Mouse (Mus musculus) forebrain, embryonic 15.5 days (tissue): Measurements from ENCODE around the gene Gm49320. TPM values are rescaled to one million over a fixed set of nuclear protein-coding genes. Genes with fewer than 3 reads are reported as not detected.
"Not testable (repeated sequence)": the region's sequence is repeated elsewhere in the genome, so short reads cannot be mapped to it uniquely, and the experiment has no call there.

Experiments
- ATAC-seq: fragments of 200-750 bp; cut with Nextera tagmentation; replicated peaks from 2 replicates; pipeline ENCODE4 v1.8.0; 2017; ENCODE audit warnings: mild to moderate bottlenecking, moderate TSS enrichment, moderate library complexity
- H3K27ac ChIP-seq: fragments of 300-500 bp; sonication (generic); replicated peaks from 2 replicates; pipeline ENCODE4 v1.5.1; 2015; ENCODE audit warnings: mild to moderate bottlenecking, inconsistent platforms
- H3K27me3 ChIP-seq: fragments of 300-500 bp; sonication (generic); 2 replicates; pipeline ENCODE4 v1.6.1; 2015; ENCODE audit warnings: inconsistent platforms
- H3K36me3 ChIP-seq: fragments of 300-500 bp; sonication (generic); 2 replicates; pipeline ENCODE4 v1.6.1; 2015; ENCODE audit warnings: mild to moderate bottlenecking, inconsistent platforms
- H3K4me1 ChIP-seq: fragments of 300-500 bp; sonication (generic); 2 replicates; pipeline ENCODE4 v1.6.1; 2015; ENCODE audit warnings: inconsistent platforms
- H3K4me2 ChIP-seq: fragments of 300-500 bp; sonication (generic); replicated peaks from 2 replicates; pipeline ENCODE4 v1.6.1; 2015; ENCODE audit warnings: mild to moderate bottlenecking, inconsistent platforms
- H3K4me3 ChIP-seq: fragments of 300-500 bp; sonication (generic); 2 replicates; pipeline ENCODE4 v1.5.1; 2015; ENCODE audit warnings: mild to moderate bottlenecking, inconsistent platforms
- H3K9ac ChIP-seq: fragments of 300-500 bp; sonication (generic); replicated peaks from 2 replicates; pipeline ENCODE4 v1.6.1; 2015; ENCODE audit warnings: mild to moderate bottlenecking, inconsistent platforms
- H3K9me3 ChIP-seq: fragments of 300-500 bp; sonication (generic); 2 replicates; pipeline ENCODE4 v1.6.1; 2016; ENCODE audit warnings: inconsistent platforms
- WGBS: fragments of 180-500 bp; shearing (Covaris S2); methylation state at CpG from one replicate; pipeline ENCODE4 v1.1.7; 2015; ENCODE audit warnings: mixed read lengths; 5-methylcytosine and 5-hydroxymethylcytosine counted together
- polyA plus RNA-seq: library from polyadenylated mRNA; unstranded; fragments of >200 nt; fragmentation: Nextera tagmentation; extraction: Ambion mirVana; gene quantifications from 2 replicates; pipeline ENCODE4 v1.2.1, GENCODE M21; 2015

Gm49320 gene
- polyA plus RNA-seq, 1 experiment from 2014 or later: 0.89 TPM

DNA sequence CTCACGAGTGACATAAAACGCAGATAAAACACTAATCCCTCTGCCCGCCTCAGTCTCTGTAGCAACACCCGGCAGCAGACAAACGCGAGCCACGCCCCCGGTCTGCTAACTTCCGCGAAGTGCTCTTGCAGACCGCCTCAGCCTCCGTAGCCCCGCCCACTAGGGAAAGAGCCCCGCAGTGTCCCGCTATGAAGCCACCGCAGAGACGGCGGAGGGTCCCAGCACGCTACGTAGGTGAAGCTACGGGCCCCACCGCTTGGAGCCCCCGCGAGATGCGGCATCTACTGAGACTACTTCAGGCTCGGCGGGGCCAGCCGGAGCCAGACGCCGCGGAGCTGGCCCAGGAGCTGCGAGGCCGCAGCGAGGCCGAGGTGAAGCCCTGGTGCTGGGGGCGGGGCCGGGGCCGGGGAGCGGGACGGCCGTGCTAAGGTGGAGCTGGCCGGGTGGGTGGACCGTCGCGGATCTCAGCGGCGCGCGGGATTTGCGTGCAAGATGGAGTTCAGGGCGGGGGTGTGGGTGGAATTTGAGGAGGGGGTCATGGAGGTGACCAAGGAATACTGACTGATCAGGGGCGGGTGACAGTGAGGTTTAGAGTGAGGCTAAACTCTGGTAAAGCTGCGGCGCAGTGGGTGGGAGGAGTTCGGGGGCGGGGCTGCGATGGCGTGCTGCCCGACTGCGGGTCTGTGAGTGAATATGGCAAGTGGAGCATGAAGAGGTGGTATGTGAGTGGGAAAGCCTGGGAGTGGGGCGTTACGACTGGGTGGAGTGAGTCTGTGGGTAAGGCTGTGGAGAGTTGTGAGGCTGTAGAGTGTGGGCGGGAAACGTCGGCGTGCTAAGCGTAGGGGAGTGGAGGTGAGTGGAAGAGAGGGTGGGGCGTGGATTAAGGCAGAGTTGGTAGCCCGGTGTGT, 14.5 kb downstream of the Gm49320 start, which contains the start of gene Snapc2:
Snapc2 (plus strand) TSS at position 147 of the 908 bp plus-strand sequence.
- Histone ChIP-seq H3K36me3 (peaks cover 28% of the 10 kb centered on the region), H3K27ac (peak within 1 kb of the TSS; percentile 95), H3K4me2 (peak within 1 kb of the TSS; percentile 72), H3K4me3 (peak within 1 kb of the TSS; percentile 89), H3K9me3 (no peaks in the 10 kb centered on the region), H3K4me1 (peaks cover 55% of the 10 kb centered on the region), H3K9ac (peak within 1 kb of the TSS; percentile 89), H3K27me3 (no peaks in the 10 kb centered on the region)
- under 1% methylated on average over 69 of the region's 69 CpGs for WGBS
- ATAC-seq: peak; percentile 88

GRCm38 (mm10) chr8:4254001-4254400, 15.3 kb downstream of the Gm49320 start:
- peaks cover 55% of the 10 kb centered on the region for H3K4me1 ChIP-seq
- ATAC-seq: no peak
- 34% methylated on average over 6 of the region's 6 CpGs for WGBS
- H3K4me3 ChIP-seq: peak overlapping the region; percentile 89
- no peaks in the 10 kb centered on the region for H3K27me3 ChIP-seq
- H3K36me3 ChIP-seq: peaks cover 28% of the 10 kb centered on the region
- peak overlapping the region; percentile 89; the same call in 1 of the 2 replicates for H3K9ac ChIP-seq
- H3K27ac ChIP-seq: peak overlapping the region; percentile 95
- H3K9me3 ChIP-seq: no peaks in the 10 kb centered on the region
- peak overlapping the region; percentile 72 for H3K4me2 ChIP-seq

GRCm38 (mm10) chr8:4255471-4255870, 16.8 kb downstream of the Gm49320 start:
- H3K9ac ChIP-seq, ATAC-seq, H3K4me2 ChIP-seq, H3K27ac ChIP-seq, H3K4me3 ChIP-seq, H3K9me3 ChIP-seq, H3K27me3 ChIP-seq: not testable (repeated sequence)
- H3K4me1 ChIP-seq: peaks cover 60% of the 10 kb centered on the region
- WGBS: 88% methylated on average over 7 of the region's 7 CpGs
- H3K36me3 ChIP-seq: peaks cover 30% of the 10 kb centered on the region

GRCm38 (mm10) chr8:4256911-4257310, 18.2 kb downstream of the Gm49320 start:
- H3K4me1 ChIP-seq: peaks cover 57% of the 10 kb centered on the region
- peak overlapping the region; percentile 65 for H3K4me2 ChIP-seq
- peak overlapping the region; percentile 96 for H3K27ac ChIP-seq
- WGBS: 40% methylated on average over 4 of the region's 4 CpGs
- peak overlapping the region; percentile 92 for H3K9ac ChIP-seq
- H3K9me3 ChIP-seq: no peaks in the 10 kb centered on the region
- H3K4me3 ChIP-seq: peak overlapping the region; percentile 63
- H3K36me3 ChIP-seq: peaks cover 44% of the 10 kb centered on the region
- H3K27me3 ChIP-seq: no peaks in the 10 kb centered on the region
- ATAC-seq: no peak

- WGBS: 55% methylated on average over 4 of the region's 4 CpGs
These were observed 18.7 kb downstream of the Gm49320 start for GRCm38 (mm10) chr8:4257350-4257749.

DNA sequence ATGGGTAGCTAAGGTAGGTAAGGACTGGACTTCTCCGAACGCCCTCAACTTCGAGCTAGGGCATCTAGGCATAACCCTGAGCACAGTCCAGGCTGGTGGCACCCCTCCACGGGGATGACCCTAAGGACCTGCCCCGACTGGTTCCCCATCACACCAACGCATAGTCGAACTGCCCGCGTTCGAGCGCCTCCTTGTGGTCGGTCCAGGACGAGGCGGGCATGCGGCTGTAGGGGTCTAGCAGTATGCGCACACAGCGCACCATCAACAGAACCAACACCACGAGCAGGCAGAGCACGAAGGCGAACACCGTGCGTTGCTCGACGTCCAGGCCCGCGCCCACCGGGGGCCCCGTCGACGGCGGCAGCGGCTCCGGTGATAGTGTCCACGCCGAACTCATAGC, 19.6 kb downstream of the Gm49320 start:
- Histone ChIP-seq H3K4me2 (peak overlapping the region; percentile 65), H3K27me3 (no peaks in the 10 kb centered on the region), H3K9ac (peak overlapping the region; percentile 92), H3K36me3 (peaks cover 56% of the 10 kb centered on the region), H3K4me1 (peaks cover 50% of the 10 kb centered on the region), H3K27ac (peak overlapping the region; percentile 96), H3K9me3 (no peaks in the 10 kb centered on the region), H3K4me3 (peak overlapping the region; percentile 63)
- WGBS: 2% methylated on average over 35 of the region's 35 CpGs
- ATAC-seq: peak; percentile 67

More at GRCm38 (mm10) chr8:4257350-4257749, 18.7 kb downstream of the Gm49320 start:
- Histone ChIP-seq H3K9me3 (no peaks in the 10 kb centered on the region), H3K4me3 (peak overlapping the region; percentile 63), H3K9ac (peak overlapping the region; percentile 92), H3K4me2 (peak overlapping the region; percentile 65), H3K27ac (peak overlapping the region; percentile 96), H3K27me3 (no peaks in the 10 kb centered on the region), H3K4me1 (peaks cover 54% of the 10 kb centered on the region), H3K36me3 (peaks cover 48% of the 10 kb centered on the region)
- no peak for ATAC-seq

- WGBS: 1% methylated on average over 32 of the region's 32 CpGs
- H3K4me3 ChIP-seq: peak overlapping the region; percentile 63
- peaks cover 47% of the 10 kb centered on the region for H3K4me1 ChIP-seq
- ATAC-seq: peak; percentile 75
- H3K27me3 ChIP-seq: no peaks in the 10 kb centered on the region
- peak overlapping the region; percentile 65 for H3K4me2 ChIP-seq
- peak overlapping the region; percentile 92 for H3K9ac ChIP-seq
- peak overlapping the region; percentile 96 for H3K27ac ChIP-seq
- no peaks in the 10 kb centered on the region for H3K9me3 ChIP-seq
- peaks cover 61% of the 10 kb centered on the region for H3K36me3 ChIP-seq
These were observed 20.0 kb downstream of the Gm49320 start for GRCm38 (mm10) chr8:4258678-4259077.

DNA sequence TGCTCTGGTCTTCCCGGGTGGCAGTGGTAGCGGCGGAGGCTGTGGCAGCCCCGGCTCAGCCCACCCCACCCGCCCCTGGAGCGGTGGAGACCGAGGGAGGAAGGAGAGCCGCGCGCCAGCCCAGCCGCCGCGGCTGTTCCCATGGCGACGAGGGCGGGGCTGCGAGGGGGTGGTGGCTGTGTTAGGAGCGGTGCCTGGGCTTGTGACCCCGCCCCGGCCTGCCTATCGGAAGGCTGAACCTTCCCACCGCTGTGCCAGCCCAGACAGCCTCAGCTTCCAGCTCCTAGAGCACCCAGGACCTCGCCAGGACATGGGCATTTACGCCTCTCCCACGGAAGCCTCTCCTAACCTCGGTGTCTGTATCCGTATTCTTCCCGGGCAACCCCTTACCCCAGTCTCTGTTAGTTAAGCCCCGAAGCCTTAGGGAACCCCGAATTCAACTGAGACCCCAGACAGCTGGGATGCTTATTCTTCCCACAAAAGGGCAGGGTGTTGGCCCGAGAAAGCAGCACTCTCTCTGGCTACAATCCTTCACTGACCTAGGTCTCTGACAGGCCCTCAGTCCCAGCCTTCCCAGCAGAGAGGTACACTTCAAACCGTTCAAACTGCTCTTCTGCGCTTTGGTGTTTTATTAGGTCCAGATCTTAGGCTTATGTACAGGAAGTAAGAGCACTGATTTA, 20.6 kb downstream of the Gm49320 start, which contains the start of gene Ctxn1:
Ctxn1 (minus strand) TSS at position 150 of the 680 bp plus-strand sequence.
- WGBS: 5% methylated on average over 27 of the region's 33 CpGs
- Histone ChIP-seq H3K27ac (peak within 1 kb of the TSS; percentile 96), H3K4me1 (peaks cover 41% of the 10 kb centered on the region), H3K4me3 (peak within 1 kb of the TSS; percentile 63), H3K36me3 (peaks cover 62% of the 10 kb centered on the region), H3K4me2 (peak within 1 kb of the TSS; percentile 65), H3K27me3 (no peaks in the 10 kb centered on the region), H3K9me3 (no peaks in the 10 kb centered on the region), H3K9ac (peak within 1 kb of the TSS; percentile 92)
- ATAC-seq: peak; percentile 91

- Histone ChIP-seq H3K36me3 (peaks cover 63% of the 10 kb centered on the region), H3K4me1 (peaks cover 36% of the 10 kb centered on the region), H3K27me3 (no peaks in the 10 kb centered on the region), H3K27ac (peak overlapping the region; percentile 96), H3K9ac (no peak overlapping the region), H3K4me2 (no peak overlapping the region), H3K9me3 (no peaks in the 10 kb centered on the region), H3K4me3 (no peak overlapping the region)
- WGBS: 84% methylated on average over 4 of the region's 4 CpGs
- ATAC-seq: no peak
These were observed 21.1 kb downstream of the Gm49320 start for GRCm38 (mm10) chr8:4259805-4260170.

DNA sequence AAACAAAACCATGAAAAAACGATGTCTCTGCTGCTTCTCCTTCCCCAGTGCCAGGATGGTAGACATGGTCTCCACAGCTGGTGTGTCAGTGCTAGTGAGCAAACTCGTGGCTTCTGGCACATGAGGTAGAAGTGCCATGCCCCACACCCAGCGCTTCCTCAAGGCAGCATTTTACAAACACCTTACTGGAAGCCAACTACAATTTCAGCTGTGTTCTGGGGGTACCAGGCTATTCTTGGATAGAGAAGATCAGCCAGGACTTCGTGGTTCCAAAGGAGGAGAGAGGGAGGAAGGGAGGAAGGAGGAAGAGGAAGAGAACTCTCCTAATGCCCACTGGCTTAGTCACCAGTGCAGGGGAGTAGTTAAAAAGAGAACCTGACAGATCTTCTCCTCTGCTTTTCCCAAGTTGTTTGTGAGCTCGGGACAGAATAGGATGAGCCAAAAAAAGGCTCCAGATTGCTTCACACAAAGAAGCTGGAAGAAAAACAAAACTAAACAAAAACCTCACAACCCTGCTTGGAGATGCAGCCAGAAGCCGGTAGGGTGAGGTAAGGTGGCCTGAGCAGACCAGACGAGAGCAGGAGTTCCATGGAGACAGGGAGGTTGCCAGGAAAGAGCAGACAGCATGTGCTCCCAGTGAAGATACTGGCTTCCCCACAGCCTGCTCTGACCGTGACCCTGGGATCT, 24.6 kb downstream of the Gm49320 start:
- H3K36me3 ChIP-seq: peaks cover 76% of the 10 kb centered on the region
- no peak overlapping the region for H3K27ac ChIP-seq
- peaks cover 8% of the 10 kb centered on the region for H3K4me1 ChIP-seq
- no peak overlapping the region for H3K4me3 ChIP-seq
- no peaks in the 10 kb centered on the region for H3K27me3 ChIP-seq
- no peak overlapping the region for H3K9ac ChIP-seq
- no peak for ATAC-seq
- H3K9me3 ChIP-seq: no peaks in the 10 kb centered on the region
- WGBS: 90% methylated on average over 8 of the region's 8 CpGs
- H3K4me2 ChIP-seq: no peak overlapping the region

GRCm38 (mm10) chr8:4265160-4265914, 26.7 kb downstream of the Gm49320 start:
- H3K9ac ChIP-seq: no peak overlapping the region
- no peaks in the 10 kb centered on the region for H3K4me1 ChIP-seq
- peaks cover 92% of the 10 kb centered on the region for H3K36me3 ChIP-seq
- no peaks in the 10 kb centered on the region for H3K9me3 ChIP-seq
- 90% methylated on average over 15 of the region's 15 CpGs for WGBS
- no peak for ATAC-seq
- H3K4me2 ChIP-seq: no peak overlapping the region
- no peak overlapping the region for H3K27ac ChIP-seq
- H3K4me3 ChIP-seq: no peak overlapping the region
- no peaks in the 10 kb centered on the region for H3K27me3 ChIP-seq
